Mouse (Mus musculus): ENCODE data around the gene Arl6. TPM values are rescaled to one million over a fixed set of nuclear protein-coding genes. Genes with fewer than 3 reads are reported as not detected.

The Arl6 gene
- polyA plus RNA-seq, 1 experiment from 2014 or later: 15.4 TPM

GRCm38 (mm10) chr16:59594714-59595113, 44.5 kb downstream of the Arl6 start:
- Histone ChIP-seq H3K9ac (ENCODE audit: low read depth, low read length) (no peak overlapping the region), H3K9me3 (ENCODE audit: control insufficient read depth, low read length) (no peaks in the 10 kb centered on the region), H3K4me2 (ENCODE audit: low read depth, low read length) (no peak overlapping the region), H3K27me3 (replicated peaks; ENCODE audit: control insufficient read depth, insufficient read depth, low read length) (no peaks in the 10 kb centered on the region), H3K36me3 (ENCODE audit: control insufficient read depth, insufficient read depth, low read length) (no peaks in the 10 kb centered on the region), H3K27ac (ENCODE audit: low read length) (no peak overlapping the region), H3K4me3 (ENCODE audit: low read length) (no peak overlapping the region), H3K4me1 (ENCODE audit: control insufficient read depth, insufficient read depth, low read length) (no peaks in the 10 kb centered on the region)
- no peak for ATAC-seq
- WGBS: 72% methylated on average over 3 of the region's 3 CpGs

- 53% methylated on average over 6 of the region's 6 CpGs for WGBS
- no peak for ATAC-seq
- H3K36me3 ChIP-seq (ENCODE audit: control insufficient read depth, insufficient read depth, low read length): no peaks in the 10 kb centered on the region
- no peak overlapping the region for H3K4me2 ChIP-seq (ENCODE audit: low read depth, low read length)
- H3K4me3 ChIP-seq (ENCODE audit: low read length): no peak overlapping the region
- H3K27me3 ChIP-seq (replicated peaks; ENCODE audit: control insufficient read depth, insufficient read depth, low read length): no peaks in the 10 kb centered on the region
- no peaks in the 10 kb centered on the region for H3K4me1 ChIP-seq (ENCODE audit: control insufficient read depth, insufficient read depth, low read length)
- no peaks in the 10 kb centered on the region for H3K9me3 ChIP-seq (ENCODE audit: control insufficient read depth, low read length)
- no peak overlapping the region for H3K27ac ChIP-seq (ENCODE audit: low read length)
- no peak overlapping the region for H3K9ac ChIP-seq (ENCODE audit: low read depth, low read length)
These were observed 48.4 kb downstream of the Arl6 start for GRCm38 (mm10) chr16:59590790-59591189.

- Histone ChIP-seq H3K9ac (ENCODE audit: low read depth, low read length) (no peak overlapping the region), H3K4me3 (ENCODE audit: low read length) (no peak overlapping the region), H3K27ac (ENCODE audit: low read length) (no peak overlapping the region), H3K27me3 (replicated peaks; ENCODE audit: control insufficient read depth, insufficient read depth, low read length) (no peaks in the 10 kb centered on the region), H3K4me2 (ENCODE audit: low read depth, low read length) (no peak overlapping the region), H3K4me1 (ENCODE audit: control insufficient read depth, insufficient read depth, low read length) (no peaks in the 10 kb centered on the region), H3K9me3 (ENCODE audit: control insufficient read depth, low read length) (no peaks in the 10 kb centered on the region), H3K36me3 (ENCODE audit: control insufficient read depth, insufficient read depth, low read length) (no peaks in the 10 kb centered on the region)
- 90% methylated on average over 13 of the region's 13 CpGs for WGBS
- no peak for ATAC-seq
These were observed 50.7 kb downstream of the Arl6 start for GRCm38 (mm10) chr16:59588351-59589025.

- 72% methylated on average over 10 of the region's 10 CpGs for WGBS
- H3K4me1 ChIP-seq (ENCODE audit: control insufficient read depth, insufficient read depth, low read length): no peaks in the 10 kb centered on the region
- H3K27ac ChIP-seq (ENCODE audit: low read length): no peak overlapping the region
- ATAC-seq: no peak
- no peaks in the 10 kb centered on the region for H3K27me3 ChIP-seq (replicated peaks; ENCODE audit: control insufficient read depth, insufficient read depth, low read length)
- H3K9me3 ChIP-seq (ENCODE audit: control insufficient read depth, low read length): no peaks in the 10 kb centered on the region
- no peak overlapping the region for H3K4me3 ChIP-seq (ENCODE audit: low read length)
- H3K4me2 ChIP-seq (ENCODE audit: low read depth, low read length): no peak overlapping the region
- no peaks in the 10 kb centered on the region for H3K36me3 ChIP-seq (ENCODE audit: control insufficient read depth, insufficient read depth, low read length)
- H3K9ac ChIP-seq (ENCODE audit: low read depth, low read length): no peak overlapping the region
These were observed 51.4 kb downstream of the Arl6 start for GRCm38 (mm10) chr16:59587816-59588215.

- Histone ChIP-seq H3K4me2 (ENCODE audit: low read depth, low read length) (no peak overlapping the region), H3K4me3 (ENCODE audit: low read length) (no peak overlapping the region), H3K27me3 (replicated peaks; ENCODE audit: control insufficient read depth, insufficient read depth, low read length) (no peaks in the 10 kb centered on the region), H3K9ac (ENCODE audit: low read depth, low read length) (no peak overlapping the region), H3K9me3 (ENCODE audit: control insufficient read depth, low read length) (no peaks in the 10 kb centered on the region), H3K27ac (ENCODE audit: low read length) (no peak overlapping the region), H3K36me3 (ENCODE audit: control insufficient read depth, insufficient read depth, low read length) (no peaks in the 10 kb centered on the region), H3K4me1 (ENCODE audit: control insufficient read depth, insufficient read depth, low read length) (no peaks in the 10 kb centered on the region)
- ATAC-seq: no peak
- 82% methylated on average over 8 of the region's 8 CpGs for WGBS
These were observed 52.3 kb downstream of the Arl6 start for GRCm38 (mm10) chr16:59586911-59587310.

- H3K9me3 ChIP-seq (ENCODE audit: control insufficient read depth, low read length): no peaks in the 10 kb centered on the region
- H3K9ac ChIP-seq (ENCODE audit: low read depth, low read length): no peak overlapping the region
- WGBS: 34% methylated on average over 6 of the region's 6 CpGs
- no peak for ATAC-seq
- H3K4me3 ChIP-seq (ENCODE audit: low read length): no peak overlapping the region
- no peak overlapping the region for H3K27ac ChIP-seq (ENCODE audit: low read length)
- H3K27me3 ChIP-seq (replicated peaks; ENCODE audit: control insufficient read depth, insufficient read depth, low read length): no peaks in the 10 kb centered on the region
- H3K36me3 ChIP-seq (ENCODE audit: control insufficient read depth, insufficient read depth, low read length): no peaks in the 10 kb centered on the region
- no peaks in the 10 kb centered on the region for H3K4me1 ChIP-seq (ENCODE audit: control insufficient read depth, insufficient read depth, low read length)
- no peak overlapping the region for H3K4me2 ChIP-seq (ENCODE audit: low read depth, low read length)
These were observed 52.9 kb downstream of the Arl6 start for GRCm38 (mm10) chr16:59586276-59586675.

- whole genome bisulfite sequencing: 86% methylated on average over 4 of the region's 4 CpGs
- no peak overlapping the region for H3K4me2 ChIP-seq (ENCODE audit: low read depth, low read length)
- H3K27ac ChIP-seq (ENCODE audit: low read length): no peak overlapping the region
- H3K36me3 ChIP-seq (ENCODE audit: control insufficient read depth, insufficient read depth, low read length): no peaks in the 10 kb centered on the region
- no peaks in the 10 kb centered on the region for H3K9me3 ChIP-seq (ENCODE audit: control insufficient read depth, low read length)
- ATAC-seq: no peak
- no peak overlapping the region for H3K9ac ChIP-seq (ENCODE audit: low read depth, low read length)
- no peaks in the 10 kb centered on the region for H3K27me3 ChIP-seq (replicated peaks; ENCODE audit: control insufficient read depth, insufficient read depth, low read length)
- H3K4me3 ChIP-seq (ENCODE audit: low read length): no peak overlapping the region
- no peaks in the 10 kb centered on the region for H3K4me1 ChIP-seq (ENCODE audit: control insufficient read depth, insufficient read depth, low read length)
These were observed 53.4 kb downstream of the Arl6 start for GRCm38 (mm10) chr16:59585706-59586244.

GRCm38 (mm10) chr16:59583515-59583914, 55.7 kb downstream of the Arl6 start:
- Histone ChIP-seq H3K9ac (ENCODE audit: low read depth, low read length) (no peak overlapping the region), H3K4me1 (ENCODE audit: control insufficient read depth, insufficient read depth, low read length) (no peaks in the 10 kb centered on the region), H3K4me3 (ENCODE audit: low read length) (no peak overlapping the region), H3K9me3 (ENCODE audit: control insufficient read depth, low read length) (no peaks in the 10 kb centered on the region), H3K36me3 (ENCODE audit: control insufficient read depth, insufficient read depth, low read length) (no peaks in the 10 kb centered on the region), H3K4me2 (ENCODE audit: low read depth, low read length) (no peak overlapping the region), H3K27me3 (replicated peaks; ENCODE audit: control insufficient read depth, insufficient read depth, low read length) (no peaks in the 10 kb centered on the region), H3K27ac (ENCODE audit: low read length) (no peak overlapping the region)
- 84% methylated on average over 5 of the region's 5 CpGs for WGBS
- ATAC-seq: no peak

GRCm38 (mm10) chr16:59579237-59579636, 60.0 kb downstream of the Arl6 start:
- H3K36me3 ChIP-seq (ENCODE audit: control insufficient read depth, insufficient read depth, low read length): no peaks in the 10 kb centered on the region
- H3K27ac ChIP-seq (ENCODE audit: low read length): no peak overlapping the region
- H3K4me2 ChIP-seq (ENCODE audit: low read depth, low read length): no peak overlapping the region
- no peaks in the 10 kb centered on the region for H3K9me3 ChIP-seq (ENCODE audit: control insufficient read depth, low read length)
- 83% methylated on average over 8 of the region's 8 CpGs for WGBS
- no peaks in the 10 kb centered on the region for H3K4me1 ChIP-seq (ENCODE audit: control insufficient read depth, insufficient read depth, low read length)
- no peaks in the 10 kb centered on the region for H3K27me3 ChIP-seq (replicated peaks; ENCODE audit: control insufficient read depth, insufficient read depth, low read length)
- no peak overlapping the region for H3K9ac ChIP-seq (ENCODE audit: low read depth, low read length)
- H3K4me3 ChIP-seq (ENCODE audit: low read length): no peak overlapping the region
- ATAC-seq: no peak

- H3K4me2 ChIP-seq (ENCODE audit: low read depth, low read length): no peak overlapping the region
- no peak overlapping the region for H3K4me3 ChIP-seq (ENCODE audit: low read length)
- no peaks in the 10 kb centered on the region for H3K4me1 ChIP-seq (ENCODE audit: control insufficient read depth, insufficient read depth, low read length)
- no peak for ATAC-seq
- H3K27ac ChIP-seq (ENCODE audit: low read length): no peak overlapping the region
- H3K36me3 ChIP-seq (ENCODE audit: control insufficient read depth, insufficient read depth, low read length): no peaks in the 10 kb centered on the region
- H3K9me3 ChIP-seq (ENCODE audit: control insufficient read depth, low read length): no peaks in the 10 kb centered on the region
- no peaks in the 10 kb centered on the region for H3K27me3 ChIP-seq (replicated peaks; ENCODE audit: control insufficient read depth, insufficient read depth, low read length)
- no peak overlapping the region for H3K9ac ChIP-seq (ENCODE audit: low read depth, low read length)
- 87% methylated on average over 11 of the region's 11 CpGs for WGBS
These were observed 65.2 kb downstream of the Arl6 start for GRCm38 (mm10) chr16:59573961-59574360.

Data from intestine, embryonic 16.5 days (tissue).